Mouse (Mus musculus): ENCODE results near the gene Snd1. TPM values are rescaled to one million over a fixed set of nuclear protein-coding genes. Genes with fewer than 3 reads are reported as not detected.

Snd1 gene
- polyA plus RNA-seq, 1 experiment from 2014 or later: 56.6 TPM

- peak; percentile 75 for DNase-seq (ENCODE audit: low spot score)
- 84% methylated on average over 3 of the region's 3 CpGs for WGBS
- peak; percentile 85 for ATAC-seq
- Histone ChIP-seq H3K4me1 (ENCODE audit: insufficient read depth, low read depth, low read length) (peaks cover 3% of the 10 kb centered on the region; the same call in 1 of the 2 replicates), H3K9me3 (ENCODE audit: low read length) (no peaks in the 10 kb centered on the region), H3K9ac (replicated peaks; ENCODE audit: low read depth) (no peak overlapping the region), H3K4me3 (ENCODE audit: low read depth, low read length) (no peak overlapping the region), H3K27me3 (replicated peaks; ENCODE audit: insufficient read depth, low read length) (no peaks in the 10 kb centered on the region), H3K4me2 (replicated peaks; ENCODE audit: low read depth, low read length) (no peak overlapping the region), H3K27ac (ENCODE audit: low read length) (no peak overlapping the region), H3K36me3 (ENCODE audit: insufficient read depth, low read length) (no peaks in the 10 kb centered on the region)
- TF ChIP-seq EP300 (IDR thresholded peaks at IDR 0.05) (peak; percentile 12; the same call in 1 of the 2 replicates), CTCF (IDR thresholded peaks at IDR 0.05) (no peak)
Measured at GRCm38 (mm10) chr6:28592323-28592893, 117.5 kb downstream of the Snd1 start.

- DNase-seq (ENCODE audit: low spot score): no peak
- no peaks in the 10 kb centered on the region for H3K27me3 ChIP-seq (replicated peaks; ENCODE audit: insufficient read depth, low read length)
- no peak overlapping the region for H3K4me3 ChIP-seq (ENCODE audit: low read depth, low read length)
- H3K9ac ChIP-seq (replicated peaks; ENCODE audit: low read depth): no peak overlapping the region
- no peak overlapping the region for H3K4me2 ChIP-seq (replicated peaks; ENCODE audit: low read depth, low read length)
- no peak overlapping the region for H3K27ac ChIP-seq (ENCODE audit: low read length)
- H3K9me3 ChIP-seq (ENCODE audit: low read length): no peaks in the 10 kb centered on the region
- H3K4me1 ChIP-seq (ENCODE audit: insufficient read depth, low read depth, low read length): peaks cover 3% of the 10 kb centered on the region; the same call in 1 of the 2 replicates
- 65% methylated on average over 3 of the region's 3 CpGs for WGBS
- ATAC-seq: no peak
- H3K36me3 ChIP-seq (ENCODE audit: insufficient read depth, low read length): no peaks in the 10 kb centered on the region
- no peak for TF ChIP-seq EP300 (IDR thresholded peaks at IDR 0.05)
- TF ChIP-seq CTCF (IDR thresholded peaks at IDR 0.05): no peak
Measured at GRCm38 (mm10) chr6:28593708-28594107, 118.8 kb downstream of the Snd1 start.

GRCm38 (mm10) chr6:28594759-28595158 is 119.8 kb downstream of the Snd1 start:
- ATAC-seq (no peak), DNase-seq (ENCODE audit: low spot score) (no peak)
- Histone ChIP-seq H3K36me3 (ENCODE audit: insufficient read depth, low read length) (no peaks in the 10 kb centered on the region), H3K4me1 (ENCODE audit: insufficient read depth, low read depth, low read length) (peaks cover 3% of the 10 kb centered on the region; the same call in 1 of the 2 replicates), H3K4me2 (replicated peaks; ENCODE audit: low read depth, low read length) (no peak overlapping the region), H3K27ac (ENCODE audit: low read length) (no peak overlapping the region), H3K9ac (replicated peaks; ENCODE audit: low read depth) (no peak overlapping the region), H3K27me3 (replicated peaks; ENCODE audit: insufficient read depth, low read length) (no peaks in the 10 kb centered on the region), H3K4me3 (ENCODE audit: low read depth, low read length) (no peak overlapping the region), H3K9me3 (ENCODE audit: low read length) (no peaks in the 10 kb centered on the region)
- 95% methylated on average over 4 of the region's 4 CpGs for WGBS
- no peak for TF ChIP-seq CTCF (IDR thresholded peaks at IDR 0.05)
- no peak for TF ChIP-seq EP300 (IDR thresholded peaks at IDR 0.05)

- Histone ChIP-seq H3K36me3 (ENCODE audit: insufficient read depth, low read length) (no peaks in the 10 kb centered on the region), H3K27me3 (replicated peaks; ENCODE audit: insufficient read depth, low read length) (no peaks in the 10 kb centered on the region), H3K4me1 (ENCODE audit: insufficient read depth, low read depth, low read length) (peaks cover 3% of the 10 kb centered on the region; the same call in 1 of the 2 replicates), H3K9me3 (ENCODE audit: low read length) (no peaks in the 10 kb centered on the region), H3K4me3 (ENCODE audit: low read depth, low read length) (no peak overlapping the region), H3K4me2 (replicated peaks; ENCODE audit: low read depth, low read length) (no peak overlapping the region), H3K27ac (ENCODE audit: low read length) (no peak overlapping the region), H3K9ac (replicated peaks; ENCODE audit: low read depth) (no peak overlapping the region)
- whole genome bisulfite sequencing: 40% methylated on average over 1 of the region's 1 CpGs
- TF ChIP-seq CTCF (IDR thresholded peaks at IDR 0.05) (no peak), EP300 (IDR thresholded peaks at IDR 0.05) (no peak)
- no peak for DNase-seq (ENCODE audit: low spot score)
- no peak for ATAC-seq
Measured at GRCm38 (mm10) chr6:28595231-28595630, 120.3 kb downstream of the Snd1 start.

- no peak overlapping the region for H3K4me2 ChIP-seq (replicated peaks; ENCODE audit: low read depth, low read length)
- peaks cover 3% of the 10 kb centered on the region; the same call in 1 of the 2 replicates for H3K4me1 ChIP-seq (ENCODE audit: insufficient read depth, low read depth, low read length)
- no peak for TF ChIP-seq EP300 (IDR thresholded peaks at IDR 0.05)
- WGBS: 87% methylated on average over 5 of the region's 5 CpGs
- no peak overlapping the region for H3K27ac ChIP-seq (ENCODE audit: low read length)
- no peak for DNase-seq (ENCODE audit: low spot score)
- H3K9me3 ChIP-seq (ENCODE audit: low read length): no peaks in the 10 kb centered on the region
- H3K36me3 ChIP-seq (ENCODE audit: insufficient read depth, low read length): no peaks in the 10 kb centered on the region
- ATAC-seq: no peak
- no peak overlapping the region for H3K9ac ChIP-seq (replicated peaks; ENCODE audit: low read depth)
- H3K4me3 ChIP-seq (ENCODE audit: low read depth, low read length): no peak overlapping the region
- H3K27me3 ChIP-seq (replicated peaks; ENCODE audit: insufficient read depth, low read length): no peaks in the 10 kb centered on the region
Measured at GRCm38 (mm10) chr6:28597266-28597665, 122.3 kb downstream of the Snd1 start.

- Histone ChIP-seq H3K4me1 (ENCODE audit: insufficient read depth, low read depth, low read length) (peaks cover 3% of the 10 kb centered on the region; the same call in 1 of the 2 replicates), H3K4me3 (ENCODE audit: low read depth, low read length) (no peak overlapping the region), H3K9me3 (ENCODE audit: low read length) (no peaks in the 10 kb centered on the region), H3K27me3 (replicated peaks; ENCODE audit: insufficient read depth, low read length) (no peaks in the 10 kb centered on the region), H3K9ac (replicated peaks; ENCODE audit: low read depth) (no peak overlapping the region), H3K36me3 (ENCODE audit: insufficient read depth, low read length) (no peaks in the 10 kb centered on the region), H3K4me2 (replicated peaks; ENCODE audit: low read depth, low read length) (no peak overlapping the region), H3K27ac (ENCODE audit: low read length) (no peak overlapping the region)
- ATAC-seq (no peak), DNase-seq (ENCODE audit: low spot score) (no peak)
- TF ChIP-seq EP300 (IDR thresholded peaks at IDR 0.05) (no peak), CTCF (IDR thresholded peaks at IDR 0.05) (no peak)
- WGBS: 87% methylated on average over 5 of the region's 5 CpGs
Measured at GRCm38 (mm10) chr6:28599120-28599519, 124.2 kb downstream of the Snd1 start.

GRCm38 (mm10) chr6:28600404-28600803 is 125.5 kb downstream of the Snd1 start:
- H3K4me2 ChIP-seq (replicated peaks; ENCODE audit: low read depth, low read length): no peak overlapping the region
- TF ChIP-seq CTCF (IDR thresholded peaks at IDR 0.05) (no peak), EP300 (IDR thresholded peaks at IDR 0.05) (no peak)
- H3K27me3 ChIP-seq (replicated peaks; ENCODE audit: insufficient read depth, low read length): no peaks in the 10 kb centered on the region
- no peak for DNase-seq (ENCODE audit: low spot score)
- H3K9me3 ChIP-seq (ENCODE audit: low read length): no peaks in the 10 kb centered on the region
- ATAC-seq: no peak
- H3K9ac ChIP-seq (replicated peaks; ENCODE audit: low read depth): no peak overlapping the region
- no peaks in the 10 kb centered on the region for H3K36me3 ChIP-seq (ENCODE audit: insufficient read depth, low read length)
- H3K4me3 ChIP-seq (ENCODE audit: low read depth, low read length): no peak overlapping the region
- no peaks in the 10 kb centered on the region for H3K4me1 ChIP-seq (ENCODE audit: insufficient read depth, low read depth, low read length)
- no peak overlapping the region for H3K27ac ChIP-seq (ENCODE audit: low read length)

Data from lung, postnatal 0 days (tissue).